Mouse (Mus musculus) olfactory bulb, adult 2 months (tissue): Measurements from ENCODE around the gene Sidt1.

Experiments
- CTCF ChIP-seq: fragments of 200-500 bp; IDR thresholded peaks from 2 replicates; pipeline ENCODE4 v1.5.1; 2012; ENCODE audit warnings: low read depth, mild to moderate bottlenecking, low read length, moderate library complexity; ENCODE audit not compliant: insufficient read depth
- POLR2A ChIP-seq: fragments of 200-500 bp; IDR thresholded peaks from 2 replicates; pipeline ENCODE4 v1.6.1; 2012; ENCODE audit warnings: mild to moderate bottlenecking, low read depth, low read length, moderate library complexity; ENCODE audit not compliant: insufficient read depth

- TF ChIP-seq CTCF: no peak
- TF ChIP-seq POLR2A: no peak
Measured at GRCm38 (mm10) chr16:44265562-44265961, 67.4 kb downstream of the Sidt1 start.
